Mouse (Mus musculus) MEL (cell line): ENCODE measurements at regions not wholly inside any gene's neighbourhood (a gene's known extent, or its start where the extent isn't known, plus 50 kb on each side); places are given as distances from the start of the nearest gene placed in this dataset.

Experiments
- DNase-seq: peaks from one replicate; pipeline ENCODE4 v3.0.0; 2011; ENCODE audit warnings: low read depth, low spot score
- H3K27ac ChIP-seq: 2 replicates; pipeline ENCODE4 v1.5.1; 2012; ENCODE audit warnings: low read depth, mild to moderate bottlenecking, control low read depth, low read length, moderate library complexity; ENCODE audit not compliant: control insufficient read depth
- H3K27me3 ChIP-seq, 2 experiments: fragments of 150-350 bp in 1 of 2; sonication (generic) in 1 of 2; 2 replicates each; pipeline ENCODE4 v1.6.1; 2012; ENCODE audit warnings: low read length in 2 of 2, mild to moderate bottlenecking in 2 of 2, improper control_type of control experiment in 1 of 2, moderate library complexity in 1 of 2; ENCODE audit not compliant: insufficient read depth in 2 of 2, control insufficient read depth in 1 of 2
- H3K36me3 ChIP-seq, 2 experiments: 2 replicates each; pipeline ENCODE4 v1.6.1; 2012 to 2014; ENCODE audit warnings: low read length in 2 of 2, improper control_type of control experiment in 1 of 2, inconsistent platforms in 1 of 2, mild to moderate bottlenecking in 1 of 2; ENCODE audit not compliant: insufficient read depth in 2 of 2, control insufficient read depth in 1 of 2
- H3K4me1 ChIP-seq, 2 experiments: fragments of 150-350 bp in 1 of 2; sonication (generic) in 1 of 2; 2 replicates each; pipeline ENCODE4 v1.6.1; 2012; ENCODE audit warnings: low read length in 2 of 2, improper control_type of control experiment in 1 of 2, mild to moderate bottlenecking in 1 of 2; ENCODE audit not compliant: insufficient read depth in 2 of 2, control insufficient read depth in 1 of 2
- H3K4me3 ChIP-seq, 2 experiments: fragments of 150-350 bp in 1 of 2; sonication (generic) in 1 of 2; 2 replicates each; pipeline ENCODE4 v1.5.1; 2012; ENCODE audit warnings: low read depth in 2 of 2, low read length in 2 of 2, mild to moderate bottlenecking in 2 of 2, moderate library complexity in 2 of 2, control low read depth in 1 of 2, improper control_type of control experiment in 1 of 2; ENCODE audit not compliant: control insufficient read depth in 1 of 2, insufficient read depth in 1 of 2
- H3K79me2 ChIP-seq: 2 replicates; pipeline ENCODE4 v1.6.1; 2012; ENCODE audit warnings: mild to moderate bottlenecking, low read length, moderate library complexity; ENCODE audit not compliant: control insufficient read depth, poor library complexity, insufficient read depth
- H3K9ac ChIP-seq: 2 replicates; pipeline ENCODE4 v1.6.1; 2012; ENCODE audit warnings: low read depth, mild to moderate bottlenecking, control low read depth, low read length, moderate library complexity; ENCODE audit not compliant: control insufficient read depth, poor library complexity, severe bottlenecking
- H3K9me3 ChIP-seq: fragments of 150-350 bp; sonication (generic); replicated peaks from 2 replicates; pipeline ENCODE4 v1.6.1; 2012; ENCODE audit warnings: mild to moderate bottlenecking, low read length, improper control_type of control experiment, moderate library complexity; ENCODE audit not compliant: insufficient read depth
- BHLHE40 ChIP-seq: IDR thresholded peaks from 2 replicates; pipeline ENCODE4 v1.6.1; 2012; ENCODE audit warnings: low read depth, mild to moderate bottlenecking, inconsistent platforms, low read length, improper control_type of control experiment, borderline replicate concordance
- CHD1 ChIP-seq: IDR thresholded peaks from 2 replicates; pipeline ENCODE4 v1.6.1; 2012; ENCODE audit warnings: low read depth, mild to moderate bottlenecking, inconsistent platforms, low read length, improper control_type of control experiment
- E2F4 ChIP-seq: IDR thresholded peaks from 2 replicates; pipeline ENCODE4 v1.6.1; 2011; ENCODE audit warnings: low read depth, low read length, improper control_type of control experiment, borderline replicate concordance
- EP300 ChIP-seq, 2 experiments: IDR thresholded peaks; 2 replicates each; pipeline ENCODE4 v1.6.1; 2011; ENCODE audit warnings: improper control_type of control experiment in 2 of 2, low read length in 2 of 2, low read depth in 1 of 2, mild to moderate bottlenecking in 1 of 2
- ETS1 ChIP-seq: IDR thresholded peaks from 2 replicates; pipeline ENCODE4 v1.6.1; 2012; ENCODE audit warnings: low read depth, mild to moderate bottlenecking, inconsistent platforms, low read length, improper control_type of control experiment, moderate library complexity
- GABPA ChIP-seq: IDR thresholded peaks from 2 replicates; pipeline ENCODE4 v1.6.1; 2012; ENCODE audit warnings: low read depth, mild to moderate bottlenecking, inconsistent platforms, low read length, improper control_type of control experiment, moderate library complexity
- JUND ChIP-seq: IDR thresholded peaks from 2 replicates; pipeline ENCODE4 v1.6.1; 2011; ENCODE audit warnings: low read depth, mild to moderate bottlenecking, improper control_type of control experiment, low read length
- MAZ ChIP-seq: IDR thresholded peaks from 2 replicates; pipeline ENCODE4 v1.6.1; 2012; ENCODE audit warnings: low read depth, mild to moderate bottlenecking, inconsistent platforms, low read length, improper control_type of control experiment
- MEF2A ChIP-seq: IDR thresholded peaks from 2 replicates; pipeline ENCODE4 v1.6.1; 2014; ENCODE audit warnings: low read depth, mild to moderate bottlenecking, inconsistent platforms, low read length, improper control_type of control experiment; ENCODE audit not compliant: poor library complexity, insufficient replicate concordance, severe bottlenecking; ENCODE audit errors: extremely low read depth
- MXI1 ChIP-seq: IDR thresholded peaks from 2 replicates; pipeline ENCODE4 v1.6.1; 2011; ENCODE audit warnings: mild to moderate bottlenecking, low read depth, low read length, improper control_type of control experiment
- MYB ChIP-seq: IDR thresholded peaks from 2 replicates; pipeline ENCODE4 v1.6.1; 2011; ENCODE audit warnings: mild to moderate bottlenecking, low read depth, low read length, improper control_type of control experiment
- MYC ChIP-seq: IDR thresholded peaks from 2 replicates; pipeline ENCODE4 v1.6.1; 2011; ENCODE audit warnings: low read depth, mild to moderate bottlenecking, low read length, improper control_type of control experiment, moderate library complexity
- NELFE ChIP-seq: IDR thresholded peaks from 2 replicates; pipeline ENCODE4 v1.6.1; 2011; ENCODE audit warnings: low read depth, low read length, improper control_type of control experiment
- NRF1 ChIP-seq: IDR thresholded peaks from 2 replicates; pipeline ENCODE4 v1.6.1; 2014; ENCODE audit warnings: low read depth, mild to moderate bottlenecking, inconsistent platforms, low read length, improper control_type of control experiment, moderate library complexity; ENCODE audit not compliant: poor library complexity, insufficient read depth, severe bottlenecking
- POLR2A ChIP-seq, 2 experiments: IDR thresholded peaks; 2 replicates each; pipeline ENCODE4 v1.6.1; 2011 to 2012; ENCODE audit warnings: low read length in 2 of 2, mild to moderate bottlenecking in 2 of 2, control low read depth in 1 of 2, improper control_type of control experiment in 1 of 2, low read depth in 1 of 2, moderate library complexity in 1 of 2; ENCODE audit not compliant: control insufficient read depth in 1 of 2, insufficient read depth in 1 of 2, poor library complexity in 1 of 2
- TAL1 ChIP-seq: IDR thresholded peaks from 2 replicates; pipeline ENCODE4 v1.6.1; 2012; ENCODE audit warnings: mild to moderate bottlenecking, inconsistent platforms, low read length, moderate library complexity, mixed read lengths
- TCF12 ChIP-seq: IDR thresholded peaks from 2 replicates; pipeline ENCODE4 v1.6.1; 2014; ENCODE audit warnings: low read depth, mild to moderate bottlenecking, inconsistent platforms, low read length, improper control_type of control experiment, moderate library complexity
- USF1 ChIP-seq: IDR thresholded peaks from 2 replicates; pipeline ENCODE4 v1.6.1; 2014; ENCODE audit warnings: low read depth, mild to moderate bottlenecking, inconsistent platforms, low read length, improper control_type of control experiment, moderate library complexity
- ZMIZ1 ChIP-seq: IDR thresholded peaks from 2 replicates; pipeline ENCODE4 v1.6.1; 2012; ENCODE audit warnings: low read depth, mild to moderate bottlenecking, inconsistent platforms, low read length, improper control_type of control experiment, moderate library complexity
- ZNF384 ChIP-seq: IDR thresholded peaks from 2 replicates; pipeline ENCODE4 v1.6.1; 2012; ENCODE audit warnings: low read depth, mild to moderate bottlenecking, inconsistent platforms, low read length, improper control_type of control experiment

DNA sequence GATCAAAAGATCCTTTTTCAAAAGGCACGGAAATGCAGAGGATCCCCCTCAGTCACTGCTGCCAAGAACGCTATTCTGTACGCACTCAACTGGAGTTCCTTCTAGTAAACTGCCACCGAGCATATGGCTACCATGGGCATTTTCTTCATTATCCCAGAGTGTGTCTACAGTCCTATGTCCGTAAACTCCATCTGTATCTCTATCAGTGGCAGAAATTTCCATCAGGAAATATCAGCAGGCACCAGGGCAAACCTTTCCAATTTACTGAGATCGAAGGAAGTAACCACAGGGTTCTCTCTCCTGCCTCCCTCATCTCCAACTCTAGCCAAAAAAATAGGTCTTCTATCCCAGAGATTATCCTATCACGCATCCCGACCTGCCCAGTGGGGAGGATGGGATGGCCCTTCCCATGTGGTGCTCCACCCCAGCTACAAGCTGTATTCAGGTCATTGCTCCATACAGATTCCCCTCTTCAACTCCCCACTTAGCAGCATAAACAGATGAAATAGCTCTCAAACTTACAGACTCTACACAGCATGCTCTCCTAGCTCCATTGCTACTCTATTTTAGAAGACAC lies 310.5 kb downstream of the Gm45692 start:
- no peak overlapping the region for H3K4me3 ChIP-seq
- H3K27ac ChIP-seq: no peak overlapping the region
- H3K27me3 ChIP-seq: no peaks in the 10 kb centered on the region
- H3K9ac ChIP-seq: no peak overlapping the region
- no peak for DNase-seq
- no peaks in the 10 kb centered on the region for H3K79me2 ChIP-seq
- no peaks in the 10 kb centered on the region for H3K36me3 ChIP-seq
- no peak for TF ChIP-seq MYB
- TF ChIP-seq ZNF384: no peak
- no peak for TF ChIP-seq EP300 (IDR thresholded peaks at IDR 0.05; ENCODE audit: low read depth in 1 of 2, low read length in 2 of 2)
- H3K9me3 ChIP-seq: no peaks in the 10 kb centered on the region
- H3K4me1 ChIP-seq: no peaks in the 10 kb centered on the region

DNA sequence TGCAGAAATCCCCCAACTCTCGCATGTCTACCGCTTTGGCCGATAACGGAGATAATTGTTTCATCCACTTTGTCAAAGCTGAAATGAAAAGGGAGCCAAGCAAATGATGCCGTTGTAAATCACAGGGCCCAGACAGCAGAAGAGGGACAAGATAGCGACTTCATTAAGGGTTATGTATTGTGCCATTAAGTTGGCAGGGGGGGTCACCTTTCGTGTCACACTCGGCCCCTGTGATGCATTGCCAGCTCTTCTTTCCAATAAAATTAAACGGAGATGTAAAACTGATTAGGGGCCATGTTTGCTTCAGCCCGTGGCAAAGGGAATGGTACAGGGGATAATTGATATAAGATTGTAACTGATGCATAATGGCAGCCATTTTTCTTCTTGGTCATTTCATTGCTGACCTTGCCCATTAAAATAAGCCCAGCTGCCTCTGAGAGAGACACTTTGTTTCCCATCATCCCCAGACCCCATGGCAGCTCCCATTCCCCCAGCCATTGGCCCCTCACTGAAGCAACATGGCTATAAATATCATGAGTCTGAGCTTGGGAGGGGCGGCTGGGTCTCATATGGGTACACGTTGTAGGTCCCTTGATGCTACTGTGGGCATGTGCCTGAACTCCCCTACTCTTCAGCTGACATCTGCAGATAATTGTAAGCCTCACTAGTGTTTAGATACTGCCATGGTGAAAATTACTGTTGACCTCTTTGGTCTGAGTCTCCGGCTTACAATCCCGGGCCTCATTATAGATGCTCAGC lies 313.0 kb downstream of the Gm45692 start:
- no peak overlapping the region for H3K9ac ChIP-seq
- H3K79me2 ChIP-seq: no peaks in the 10 kb centered on the region
- no peaks in the 10 kb centered on the region for H3K27me3 ChIP-seq
- no peak overlapping the region for H3K4me3 ChIP-seq
- DNase-seq: no peak
- H3K27ac ChIP-seq: no peak overlapping the region
- H3K9me3 ChIP-seq: no peaks in the 10 kb centered on the region
- TF ChIP-seq GABPA: no peak
- TF ChIP-seq MEF2A: no peak
- TF ChIP-seq NELFE: no peak
- no peak for TF ChIP-seq POLR2A (IDR thresholded peaks at IDR 0.05; ENCODE audit: control insufficient read depth in 1 of 2, insufficient read depth in 1 of 2, low read depth in 1 of 2, low read length in 2 of 2, poor library complexity in 1 of 2)
- no peak for TF ChIP-seq BHLHE40
- no peak for TF ChIP-seq TCF12
- TF ChIP-seq JUND: no peak
- TF ChIP-seq ETS1: no peak
- H3K36me3 ChIP-seq: no peaks in the 10 kb centered on the region
- H3K4me1 ChIP-seq: no peaks in the 10 kb centered on the region

DNA sequence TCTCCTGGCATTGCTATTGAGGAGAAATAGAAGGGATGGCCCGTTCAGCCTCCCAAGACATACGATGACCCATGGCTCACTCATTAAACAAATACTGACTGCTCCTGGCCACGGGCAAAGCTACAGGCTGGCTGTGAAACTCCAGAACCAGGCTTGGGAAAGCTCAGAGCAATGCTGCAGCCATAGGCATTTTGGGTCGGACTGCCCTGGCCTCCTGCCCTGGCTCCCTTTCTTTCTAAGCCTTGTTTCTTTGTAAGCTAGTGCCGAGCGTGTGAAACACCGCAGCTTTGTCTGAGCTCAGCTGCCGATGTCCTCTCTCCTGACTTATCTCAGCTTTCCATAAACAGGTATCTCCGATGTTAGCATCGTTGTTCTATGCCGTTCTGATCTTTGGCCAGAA lies 316.9 kb downstream of the Gm45692 start:
- no peaks in the 10 kb centered on the region for H3K9me3 ChIP-seq
- TF ChIP-seq ZMIZ1: no peak
- TF ChIP-seq CHD1: no peak
- no peak for TF ChIP-seq ZNF384
- no peak for TF ChIP-seq MAZ
- no peak for TF ChIP-seq NRF1
- no peak for TF ChIP-seq TCF12
- no peak for TF ChIP-seq POLR2A (IDR thresholded peaks at IDR 0.05; ENCODE audit: control insufficient read depth in 1 of 2, insufficient read depth in 1 of 2, low read depth in 1 of 2, low read length in 2 of 2, poor library complexity in 1 of 2)
- no peak for TF ChIP-seq MXI1
- TF ChIP-seq USF1: no peak
- TF ChIP-seq MYC: no peak
- no peak for TF ChIP-seq E2F4
- no peak for TF ChIP-seq ETS1
- TF ChIP-seq EP300 (IDR thresholded peaks at IDR 0.05; ENCODE audit: low read depth in 1 of 2, low read length in 2 of 2): no peak
- TF ChIP-seq TAL1: no peak
- no peaks in the 10 kb centered on the region for H3K27me3 ChIP-seq
- no peak for DNase-seq
- H3K9ac ChIP-seq: no peak overlapping the region
- no peaks in the 10 kb centered on the region for H3K4me1 ChIP-seq
- no peaks in the 10 kb centered on the region for H3K79me2 ChIP-seq
- no peak overlapping the region for H3K4me3 ChIP-seq
- no peaks in the 10 kb centered on the region for H3K36me3 ChIP-seq
- no peak overlapping the region for H3K27ac ChIP-seq
